Mouse (Mus musculus): ENCODE measurements around the gene Pced1a. TPM values are rescaled to one million over a fixed set of nuclear protein-coding genes. Genes with fewer than 3 reads are reported as not detected.
"Not testable (repeated sequence)": the region's sequence is repeated elsewhere in the genome, so short reads cannot be mapped to it uniquely, and the experiment has no call there.

The Pced1a gene
- total RNA-seq, 2 experiments from 2014 or later: 21.8 to 22.0 TPM

DNA sequence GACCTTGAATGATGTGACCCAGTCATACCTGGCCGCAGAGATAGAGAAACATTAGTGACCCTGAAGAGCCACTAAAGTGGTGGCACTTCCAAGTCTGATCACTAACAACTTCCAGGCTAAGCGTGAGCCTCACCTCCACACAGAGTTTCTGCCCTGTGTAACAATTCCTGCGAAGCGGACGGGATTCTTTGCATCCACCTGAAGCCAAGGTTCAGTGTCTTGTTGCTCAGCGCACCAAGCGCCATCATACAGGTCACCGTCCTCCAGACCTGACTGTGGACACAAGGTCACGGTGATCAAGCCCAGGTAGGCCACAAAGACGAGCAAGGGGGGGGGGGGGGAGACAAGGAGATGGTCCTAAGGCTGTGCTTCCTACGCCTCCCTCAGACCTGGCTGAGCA lies 28.8 kb downstream of the Pced1a start:
- DNase-seq (ENCODE audit: low spot score in 2 of 2): no peak

DNA sequence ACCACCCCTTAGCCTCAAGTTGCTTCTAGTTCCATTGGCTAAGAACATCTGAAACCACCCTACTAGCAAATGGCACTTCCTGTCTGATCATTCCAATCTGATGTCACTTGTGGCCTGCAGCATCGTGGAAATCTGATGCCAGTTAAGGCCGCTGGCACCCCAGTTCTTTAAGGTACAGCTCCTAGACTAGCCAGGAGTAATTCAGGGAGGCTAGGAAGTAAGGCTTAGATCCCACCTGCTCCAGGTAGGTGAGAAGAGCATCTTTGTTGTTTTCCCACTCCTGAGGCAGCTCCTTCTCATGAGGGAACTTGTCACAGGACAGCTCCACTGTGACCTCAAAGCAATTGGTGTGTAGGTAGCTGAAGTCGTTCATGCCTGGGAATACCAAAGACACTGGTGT lies 31.7 kb downstream of the Pced1a start:
- no peak for DNase-seq (ENCODE audit: low spot score in 2 of 2)

DNA sequence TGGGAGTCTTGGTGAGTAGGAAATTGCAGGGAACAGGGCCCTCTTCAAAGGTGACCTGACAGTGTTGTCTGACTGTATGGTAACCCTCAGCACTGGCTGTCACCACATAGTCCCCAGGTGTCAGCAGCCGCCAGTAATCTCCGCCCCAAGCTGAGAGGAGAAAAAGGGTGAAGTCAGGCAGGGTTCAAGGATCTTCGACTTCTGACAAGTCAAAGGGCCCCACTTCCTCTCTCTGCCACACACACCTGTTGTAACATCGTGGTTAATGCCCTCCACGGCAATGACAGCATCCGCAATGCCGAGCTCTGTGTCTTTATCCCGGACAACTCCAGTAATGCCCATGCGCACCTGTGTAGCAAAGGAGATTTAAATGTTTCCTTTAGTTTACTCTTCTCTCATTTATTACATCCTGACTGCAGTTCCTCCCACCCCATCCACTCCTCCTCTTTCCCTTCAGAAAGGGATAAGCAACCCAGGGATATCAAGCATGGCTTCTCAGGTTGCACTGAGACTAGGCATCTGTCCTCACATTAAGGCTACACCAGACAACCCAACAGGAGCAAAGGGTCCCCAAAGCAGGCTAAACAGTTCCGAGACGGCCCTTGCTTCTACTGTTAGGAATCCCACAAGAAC lies 33.4 kb downstream of the Pced1a start:
- no peak for DNase-seq (ENCODE audit: low spot score in 2 of 2)

DNA sequence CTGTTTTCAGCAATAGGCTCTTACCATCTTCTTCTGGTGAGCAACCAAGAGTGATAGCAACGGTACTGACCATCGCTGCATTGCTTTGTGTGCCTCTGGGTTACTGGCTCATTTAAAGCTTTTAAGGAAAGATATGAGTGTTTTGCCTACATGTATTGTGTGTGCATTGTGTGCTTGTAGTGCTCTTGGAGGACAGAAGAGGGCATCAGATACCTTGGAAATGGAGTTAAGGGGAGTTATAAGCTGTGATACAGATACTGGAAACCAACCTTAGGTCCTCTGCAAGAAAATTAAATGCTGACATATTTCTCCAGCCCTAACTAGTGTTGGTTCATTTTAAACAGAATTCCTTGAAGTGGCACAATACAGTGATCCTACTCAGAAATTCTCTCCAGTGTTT lies 35.7 kb downstream of the Pced1a start:
- no peak for DNase-seq (ENCODE audit: low spot score in 2 of 2)

DNA sequence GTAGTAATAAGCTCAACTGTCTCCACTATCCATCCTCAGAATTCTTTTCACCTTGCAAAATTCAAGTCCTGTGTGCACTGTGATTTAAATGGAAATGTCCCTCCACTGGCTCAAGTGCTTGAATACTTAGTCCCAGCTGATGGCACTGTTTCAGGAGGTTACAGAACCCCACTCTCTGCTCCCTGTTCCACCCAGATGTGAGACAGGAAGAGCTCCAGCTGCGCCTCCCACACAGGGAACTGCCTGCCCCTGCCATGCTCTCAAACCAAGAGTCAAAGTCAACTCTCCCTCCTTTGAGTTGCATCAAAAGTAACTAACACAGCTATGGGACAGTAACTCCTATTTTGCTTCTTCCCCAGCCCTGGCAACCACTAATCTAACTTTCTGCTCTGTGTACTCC lies 38.3 kb downstream of the Pced1a start:
- DNase-seq (ENCODE audit: low spot score in 2 of 2): no peak

DNA sequence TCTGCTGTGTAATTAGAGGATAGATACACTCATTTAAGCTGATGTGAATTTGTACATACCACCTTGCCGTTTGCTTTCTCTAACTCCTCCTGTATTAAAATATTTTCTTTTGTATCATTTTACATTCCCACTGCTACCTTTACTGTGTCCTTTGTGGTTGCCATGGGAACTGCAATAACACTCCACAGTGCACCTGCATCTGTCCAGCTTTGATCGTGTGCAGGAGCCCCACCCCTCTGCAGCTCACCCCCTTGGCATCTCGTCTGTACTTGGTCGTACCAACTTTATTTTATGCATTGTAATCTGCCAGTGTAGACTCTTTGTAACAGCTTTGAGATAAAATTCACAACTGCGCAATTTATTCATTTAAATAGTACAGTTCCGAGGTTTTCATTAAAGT lies 40.6 kb downstream of the Pced1a start:
- no peak for DNase-seq (ENCODE audit: low spot score in 2 of 2)

DNA sequence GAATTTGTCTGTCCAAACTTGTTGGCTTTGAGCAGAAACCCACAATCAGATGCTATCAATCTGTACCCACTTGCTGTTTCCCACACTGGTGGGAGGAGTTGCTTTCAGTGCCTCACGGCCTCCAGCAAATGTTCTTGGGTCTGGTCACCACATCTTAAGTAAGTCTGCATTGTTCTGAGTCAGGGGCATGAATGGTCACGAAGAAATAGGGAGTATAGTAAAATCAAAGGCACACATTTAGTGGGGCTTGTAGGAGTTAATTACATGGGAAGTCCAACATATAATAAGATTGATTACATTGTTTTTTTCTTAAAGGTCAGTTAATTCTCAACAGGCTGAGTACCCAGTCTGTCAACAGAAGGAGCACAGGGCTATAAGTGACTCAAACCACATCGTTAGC lies 41.3 kb downstream of the Pced1a start:
- DNase-seq (ENCODE audit: low spot score in 2 of 2): no peak

DNA sequence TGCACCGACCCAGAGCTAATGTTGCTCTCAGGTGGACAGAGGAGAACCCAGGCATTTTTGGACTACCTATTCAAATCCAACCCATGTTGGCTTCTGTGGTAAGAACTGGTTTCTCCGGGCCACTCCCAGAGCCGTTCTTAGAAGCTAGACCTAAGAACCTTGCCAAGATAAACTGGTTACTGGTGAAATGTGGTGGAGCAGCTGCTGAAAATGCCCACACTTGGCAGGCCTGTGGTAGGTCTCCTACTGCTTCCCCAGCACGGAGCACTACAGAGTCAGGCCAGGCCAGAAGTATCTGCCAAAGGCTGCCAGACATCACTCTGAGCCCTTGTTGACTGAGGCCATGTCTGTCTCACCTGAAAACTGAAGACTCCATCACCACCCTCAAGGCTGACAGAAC lies 49.5 kb downstream of the Pced1a start:
- DNase-seq (ENCODE audit: low spot score in 2 of 2): no peak

DNA sequence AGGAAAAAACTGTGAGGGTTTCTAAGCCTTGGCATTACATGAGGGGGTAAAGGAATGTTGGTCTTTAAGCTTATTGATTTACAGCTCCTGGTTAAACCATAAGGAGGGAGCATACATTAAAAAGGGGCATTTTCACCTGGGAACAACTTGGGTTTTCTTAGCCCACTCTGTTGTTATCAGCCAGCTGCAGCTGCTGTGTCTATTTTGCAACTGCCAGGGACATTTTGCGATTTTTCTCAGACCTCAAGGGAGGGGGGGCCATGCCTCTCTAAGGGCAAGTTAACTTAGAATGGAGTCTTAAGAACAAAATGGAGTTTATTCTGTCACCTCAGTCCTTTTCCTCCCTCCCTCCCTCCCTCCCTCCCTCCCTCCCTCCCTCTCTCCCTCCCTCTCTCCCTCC lies 51.5 kb downstream of the Pced1a start:
- DNase-seq (ENCODE audit: low spot score in 2 of 2): not testable (repeated sequence)

DNA sequence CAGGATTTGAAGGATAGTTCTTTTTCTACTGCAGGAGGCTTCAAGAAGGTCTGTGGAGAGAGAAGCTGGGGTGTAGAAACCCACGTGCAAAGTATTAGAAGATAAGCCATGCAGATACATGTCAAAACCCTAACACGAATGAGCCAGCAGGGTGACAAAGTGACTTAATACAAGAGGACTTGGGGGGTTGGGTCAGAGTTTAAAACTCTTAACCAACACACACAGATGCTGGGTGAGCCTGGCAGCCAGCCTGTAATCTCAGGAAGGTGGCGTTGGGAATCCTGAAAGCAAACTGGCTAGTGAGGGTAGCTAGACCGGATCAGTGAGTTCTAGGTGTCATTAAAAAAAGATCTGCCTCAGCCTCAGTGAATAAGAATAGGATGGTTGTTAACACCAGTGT lies 57.1 kb downstream of the Pced1a start:
- DNase-seq (ENCODE audit: low spot score in 2 of 2): no peak

Other genes starting within 250 kb of the Pced1a start
- 100 to 1,000 TPM; 102 TPM for gene Snrpb, start 245.3 kb downstream of the Pced1a start, total RNA-seq (2021)
- not detected for gene Tmc2, start 229.5 kb downstream of the Pced1a start, total RNA-seq (2021)
- 100 to 1,000 TPM; 131 to 173 TPM for gene Nop56, start 150.3 kb downstream of the Pced1a start, total RNA-seq (2021)
- gene Idh3b, start 140.2 kb downstream of the Pced1a start, total RNA-seq (2021): 100 to 1,000 TPM; 297 to 301 TPM
- 10 to 100 TPM; 12.5 to 13.1 TPM for gene Ebf4, start 129.5 kb downstream of the Pced1a start, total RNA-seq (2021)
- gene Cpxm1, start 27.1 kb downstream of the Pced1a start, total RNA-seq (2021): 10 to 100 TPM; 11.8 to 14.1 TPM
- not detected for gene Gm28372, start 19.5 kb downstream of the Pced1a start, total RNA-seq (2021)
- not detected for gene 1700020A23Rik, start 19.4 kb downstream of the Pced1a start, total RNA-seq (2021)
- gene Tmem239, start 18.2 kb downstream of the Pced1a start, total RNA-seq (2021): not detected
- gene Vps16, start 362 bp downstream of the Pced1a start, total RNA-seq (2021): 10 to 100 TPM; 85.3 to 87.5 TPM
- gene Ptpra, start 25.6 kb upstream of the Pced1a start, total RNA-seq (2021): 100 to 1,000 TPM; 307 to 312 TPM
- 10 to 100 TPM; 80.2 to 82.6 TPM for gene Mrps26, start 139.0 kb upstream of the Pced1a start, total RNA-seq (2021)
- gene Oxt, start 151.5 kb upstream of the Pced1a start, total RNA-seq (2021): not detected
- 1 to 10 TPM in 1 of 2 experiments, not detected in 1; 2.1 TPM for gene Avp, start 157.9 kb upstream of the Pced1a start, total RNA-seq (2021)
- 1 to 10 TPM; 8.1 to 8.2 TPM for gene Fastkd5, start 205.3 kb upstream of the Pced1a start, total RNA-seq (2021)
- 1 to 10 TPM; 7.3 to 8.5 TPM for gene Ubox5, start 205.3 kb upstream of the Pced1a start, total RNA-seq (2021)
- gene Lzts3, start 218.1 kb upstream of the Pced1a start, total RNA-seq (2021): 10 to 100 TPM; 73.7 to 79.3 TPM
- 10 to 100 TPM; 80.9 to 81.2 TPM for gene Ddrgk1, start 240.0 kb upstream of the Pced1a start, total RNA-seq (2021)
- gene Itpa, start 242.9 kb upstream of the Pced1a start, total RNA-seq (2021): 10 to 100 TPM; 37.4 to 39.9 TPM